Mouse (Mus musculus): ENCODE measurements at regions not wholly inside any gene's neighbourhood (a gene's known extent, or its start where the extent isn't known, plus 50 kb on each side); places are given as distances from the start of the nearest gene placed in this dataset.

- DNase-seq (ENCODE audit: low spot score in 2 of 2): no peak
Observed at GRCm38 (mm10) chr3:66430187-66430586, 133.6 kb upstream of the Veph1 start.

- no peak for DNase-seq (ENCODE audit: low spot score in 2 of 2)
Observed at GRCm38 (mm10) chr3:66422445-66423037, 125.9 kb upstream of the Veph1 start.

DNA sequence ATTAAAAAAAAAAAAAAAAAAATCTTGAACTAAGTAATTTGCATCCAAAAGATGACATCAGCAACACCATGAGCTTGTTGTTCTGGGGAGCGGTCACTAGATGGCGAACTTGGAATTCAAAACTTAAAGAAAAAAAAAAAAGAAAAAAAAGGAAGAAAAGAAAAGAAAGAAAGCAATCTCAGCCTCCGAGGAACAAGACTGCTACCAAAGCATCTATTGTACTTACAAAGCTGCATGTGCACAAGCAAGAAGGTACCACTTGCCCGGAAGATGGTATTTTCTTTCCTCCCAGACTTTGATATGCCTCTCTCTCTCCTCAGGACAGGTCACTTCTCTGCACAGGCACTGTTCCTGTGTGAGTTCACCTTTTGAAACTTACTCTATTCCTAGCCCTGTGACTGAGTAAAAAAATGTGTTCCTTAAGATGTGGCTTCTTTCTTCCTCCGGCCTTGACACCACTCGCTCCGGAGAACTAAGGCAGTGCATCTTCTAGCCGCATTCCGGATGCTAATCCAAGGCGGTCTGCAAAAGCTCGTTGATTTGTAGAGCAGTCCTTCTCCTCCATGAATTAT, 114.2 kb upstream of the Veph1 start:
- peak in 1 of 2 experiments; percentile 37 for DNase-seq (ENCODE audit: low spot score in 2 of 2)

DNA sequence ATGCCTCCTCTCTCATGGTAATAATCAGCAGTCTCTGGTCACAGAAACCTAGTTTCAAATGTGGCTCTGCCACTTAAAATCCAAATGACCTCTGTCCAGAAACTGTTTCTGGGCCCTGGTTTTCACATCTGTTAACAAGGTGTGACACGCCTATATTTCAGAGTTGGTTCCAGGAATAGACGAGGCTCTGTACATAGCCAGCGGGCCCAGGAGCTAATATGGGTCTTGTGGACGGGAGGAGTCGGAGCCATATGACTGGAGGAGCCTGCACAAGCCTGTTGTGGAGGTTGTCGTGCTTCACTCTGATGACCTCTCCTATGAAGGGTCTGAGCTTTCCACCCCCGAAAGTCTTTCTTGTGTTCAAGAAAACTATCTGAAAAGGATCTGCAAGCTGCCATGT, 112.2 kb upstream of the Veph1 start:
- DNase-seq (ENCODE audit: low spot score in 2 of 2): no peak

DNA sequence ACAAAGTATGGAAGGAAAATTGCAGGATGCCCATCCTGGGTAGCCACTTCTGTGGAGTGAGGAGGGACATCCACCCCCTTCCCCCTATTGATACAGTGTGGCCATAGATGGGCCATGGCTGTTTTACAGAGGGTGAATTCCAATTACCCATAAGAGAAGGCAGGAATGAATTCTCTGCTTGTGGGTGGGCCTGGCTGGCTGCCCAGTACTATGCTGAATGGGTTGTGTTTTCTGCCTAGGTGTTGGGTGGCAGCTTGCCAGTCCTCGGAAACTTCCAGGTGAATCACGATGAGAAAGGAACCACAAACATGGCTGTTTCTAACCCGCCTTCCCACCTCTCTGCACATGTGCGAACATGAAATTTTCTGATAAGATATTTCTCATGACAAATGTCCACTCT, 109.0 kb upstream of the Veph1 start:
- no peak for DNase-seq (ENCODE audit: low spot score in 2 of 2)

DNA sequence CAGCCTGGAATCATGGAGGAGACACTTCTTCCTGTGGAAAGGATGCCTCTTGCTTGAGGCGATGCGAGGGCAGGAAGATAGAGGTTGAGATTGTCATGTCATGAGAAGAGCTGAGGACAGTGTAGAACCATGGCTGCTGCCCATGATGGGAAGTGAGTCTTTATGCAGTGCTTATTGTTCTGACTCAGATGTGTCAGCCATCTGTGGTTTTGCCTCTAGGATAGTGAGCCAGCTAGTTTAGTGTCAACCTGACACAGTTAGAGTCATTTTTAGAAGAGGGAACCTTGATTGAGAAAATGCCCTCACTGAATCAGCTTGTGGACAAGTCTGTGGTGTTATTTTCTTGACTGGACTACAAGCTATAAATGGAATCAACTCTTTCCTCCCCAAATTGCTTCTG, 107.1 kb upstream of the Veph1 start:
- DNase-seq (ENCODE audit: low spot score in 2 of 2): no peak

DNA sequence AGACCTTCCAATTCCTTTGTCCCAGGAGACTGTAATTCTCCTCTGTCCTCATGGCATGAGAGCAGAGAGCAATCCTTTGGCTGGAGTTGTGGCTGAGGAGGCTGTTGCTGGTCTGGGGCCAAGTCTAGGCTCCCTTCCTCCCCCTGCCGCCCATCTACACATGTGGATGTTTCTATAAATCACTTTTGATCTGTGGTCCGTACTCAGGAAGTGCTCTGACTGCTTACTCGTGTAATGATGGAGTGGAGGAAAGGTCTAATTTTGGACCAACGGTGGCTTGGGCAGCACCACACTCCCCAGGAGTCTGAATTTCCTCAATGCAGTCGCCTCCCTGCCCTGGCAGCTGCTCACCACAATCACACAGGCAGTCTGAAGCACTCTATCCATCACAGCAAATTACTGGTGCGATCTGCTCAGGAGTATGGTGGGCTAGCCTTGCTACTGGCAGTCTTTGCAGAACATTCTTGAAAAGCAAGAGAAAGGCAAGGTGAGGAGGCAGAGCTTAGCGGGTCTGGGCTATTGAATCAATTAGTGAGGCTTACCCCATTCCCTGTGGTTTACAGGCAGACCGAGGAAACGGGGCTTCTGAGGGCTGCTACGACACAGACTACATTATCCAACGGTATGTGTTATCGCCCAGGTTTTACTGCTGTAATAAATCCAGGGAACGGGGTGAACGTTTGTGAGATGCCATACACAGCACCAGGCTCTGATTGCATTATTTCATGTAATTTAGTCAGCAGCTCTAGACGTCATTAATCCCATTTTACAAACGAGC, 104.3 kb upstream of the Veph1 start:
- no peak for DNase-seq (ENCODE audit: low spot score in 2 of 2)

GRCm38 (mm10) chr3:66398214-66399150, 101.8 kb upstream of the Veph1 start:
- DNase-seq (ENCODE audit: low spot score in 2 of 2): peak; percentile 12 to 16

GRCm38 (mm10) chr3:66375088-66375910, 78.7 kb upstream of the Veph1 start:
- no peak for DNase-seq (ENCODE audit: low spot score in 2 of 2)

GRCm38 (mm10) chr3:66374603-66375002, 78.0 kb upstream of the Veph1 start:
- no peak for DNase-seq (ENCODE audit: low spot score in 2 of 2)

DNA sequence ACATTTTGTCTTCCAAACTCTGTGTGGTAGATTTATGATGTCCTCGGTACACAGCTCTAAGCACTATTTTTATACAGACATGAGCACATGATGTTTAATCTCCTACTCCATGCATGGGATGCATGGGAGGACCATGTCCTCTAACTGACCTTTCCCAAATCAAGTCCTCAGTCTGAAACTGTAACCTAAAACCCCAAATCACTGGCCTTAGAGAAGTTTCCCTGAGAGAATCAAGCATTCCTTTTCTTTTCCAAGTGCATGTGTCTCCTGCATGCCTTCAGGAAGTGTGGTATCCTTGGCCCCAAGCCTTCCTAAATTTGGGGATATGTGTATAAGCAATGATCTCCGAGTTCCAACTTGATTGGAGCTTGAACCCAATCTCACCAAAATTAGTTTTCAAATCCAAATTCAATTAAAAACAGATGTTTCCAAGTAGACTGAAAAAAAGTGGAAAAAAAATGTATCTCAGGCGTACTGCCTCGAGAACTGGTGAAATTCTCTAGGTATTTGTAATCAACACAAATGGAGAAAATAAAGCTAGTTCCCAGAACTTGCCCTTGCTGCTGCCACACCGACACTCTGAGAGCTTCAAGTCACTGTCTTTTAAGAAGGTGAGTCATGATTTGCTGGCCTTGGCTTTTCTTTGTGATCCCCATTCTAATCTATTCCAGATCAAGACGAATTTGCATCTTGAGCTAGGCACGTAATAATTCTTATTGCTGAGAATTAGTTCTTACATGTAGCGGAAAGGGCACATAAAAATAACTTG, 77.4 kb upstream of the Veph1 start:
- DNase-seq (ENCODE audit: low spot score in 2 of 2): no peak

All from frontal cortex, postnatal 10 days (tissue).